Mouse (Mus musculus) splenic B cell, adult 2 months (primary cell): Measurements from ENCODE around the gene Abca13.
"Not testable (repeated sequence)": the region's sequence is repeated elsewhere in the genome, so short reads cannot be mapped to it uniquely, and the experiment has no call there.

Experiments used
- DNase-seq: peaks from one replicate; pipeline ENCODE4 v3.0.0-alpha.2; 2011; ENCODE audit warnings: low read depth, low spot score
- H3K27me3 ChIP-seq: 2 replicates; pipeline ENCODE4 v1.6.1; 2012; ENCODE audit warnings: mild to moderate bottlenecking, low read length, moderate library complexity, mixed read lengths; ENCODE audit not compliant: control insufficient read depth, poor library complexity, insufficient read depth, severe bottlenecking
- H3K36me3 ChIP-seq: 2 replicates; pipeline ENCODE4 v1.6.1; 2012; ENCODE audit warnings: mild to moderate bottlenecking, low read length, moderate library complexity, mixed read lengths; ENCODE audit not compliant: control insufficient read depth, poor library complexity, insufficient read depth, severe bottlenecking

Gene Abca13

DNA sequence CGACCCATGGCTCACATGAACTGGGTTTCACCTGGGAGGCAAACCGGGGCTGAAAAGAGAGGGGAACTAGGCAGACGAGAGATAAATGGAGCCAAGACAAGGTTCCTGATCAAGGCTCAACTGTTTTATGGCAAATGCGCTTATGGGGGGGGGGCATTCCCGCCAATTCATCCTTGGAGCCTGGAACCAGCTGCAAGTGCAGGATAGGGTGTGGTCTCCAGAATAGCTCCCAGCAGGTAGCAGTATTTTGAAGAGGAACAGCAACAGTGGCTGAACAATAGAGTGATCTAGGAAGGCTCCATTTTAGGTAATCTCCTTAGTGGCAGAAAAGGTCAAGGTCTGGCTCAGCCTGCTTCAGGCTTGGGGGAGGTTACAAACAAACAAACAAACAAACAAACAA is 182.7 kb downstream of the Abca13 start:
- DNase-seq, H3K27me3 ChIP-seq: not testable (repeated sequence)

DNA sequence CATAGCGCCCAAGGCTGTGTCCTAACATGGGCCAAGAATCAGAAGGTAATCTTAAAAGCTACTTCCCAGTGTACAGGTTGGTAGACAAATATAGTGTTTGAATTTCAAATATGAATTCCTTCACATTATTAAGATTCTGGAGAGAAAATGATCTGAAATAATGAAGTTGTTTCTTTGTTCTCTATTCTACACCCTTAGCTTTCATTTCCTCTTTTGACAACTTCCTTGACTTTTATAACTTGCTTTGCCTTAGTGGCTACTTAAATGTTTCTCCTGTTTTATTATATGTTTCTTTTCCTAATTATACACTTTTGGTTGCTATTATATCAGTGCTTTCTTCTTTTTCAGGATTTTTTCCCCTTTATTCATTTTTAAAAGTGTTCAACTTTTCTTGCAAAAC is 196.8 kb downstream of the Abca13 start:
- Histone ChIP-seq H3K36me3 (no peaks in the 10 kb centered on the region), H3K27me3 (no peaks in the 10 kb centered on the region)
- peak; percentile 5 for DNase-seq

More for the DNA sequence above, 182.7 kb downstream of the Abca13 start:
- H3K36me3 ChIP-seq = not testable (repeated sequence)

DNA sequence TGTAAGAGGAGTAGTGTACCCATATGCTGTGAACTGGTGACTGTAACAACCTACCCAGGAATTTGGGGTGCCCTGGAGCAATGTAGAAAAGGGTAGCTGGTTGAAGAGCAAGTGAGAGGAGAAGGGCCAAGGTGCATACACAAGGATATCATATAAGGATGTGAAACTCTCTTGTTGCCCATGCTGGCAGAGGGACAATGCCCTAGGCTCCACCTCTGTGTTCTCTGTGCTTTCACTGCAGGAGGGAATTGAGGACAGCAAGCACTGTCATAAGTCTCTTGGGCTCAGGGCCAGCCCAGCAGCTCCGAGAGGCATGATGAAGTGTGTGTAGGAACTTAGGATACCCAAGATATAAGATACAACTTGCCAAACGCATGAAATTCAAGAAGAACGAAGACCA is 225.2 kb downstream of the Abca13 start:
- no peak for DNase-seq
- no peaks in the 10 kb centered on the region for H3K36me3 ChIP-seq
- no peaks in the 10 kb centered on the region for H3K27me3 ChIP-seq

DNA sequence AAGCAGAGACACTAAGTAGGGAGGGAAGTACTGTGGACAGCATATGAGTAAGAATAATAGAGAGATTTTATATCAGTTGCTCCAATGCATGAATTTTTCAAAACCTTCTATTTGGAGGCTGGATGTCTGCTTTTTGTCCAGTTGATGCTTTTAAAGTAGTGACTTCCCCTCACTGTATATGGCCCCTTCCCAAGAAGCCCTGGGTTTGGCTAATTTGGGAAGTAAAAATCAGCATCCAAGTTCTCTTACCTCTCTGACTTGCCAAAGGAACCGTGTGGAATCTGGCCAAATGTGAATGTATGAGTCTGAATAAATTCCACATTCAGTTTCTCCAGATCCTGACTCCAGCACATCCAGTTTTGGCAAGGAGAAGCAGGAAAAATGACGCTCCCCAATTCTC is 228.5 kb downstream of the Abca13 start:
- Histone ChIP-seq H3K27me3 (no peaks in the 10 kb centered on the region), H3K36me3 (no peaks in the 10 kb centered on the region)
- DNase-seq = no peak

DNA sequence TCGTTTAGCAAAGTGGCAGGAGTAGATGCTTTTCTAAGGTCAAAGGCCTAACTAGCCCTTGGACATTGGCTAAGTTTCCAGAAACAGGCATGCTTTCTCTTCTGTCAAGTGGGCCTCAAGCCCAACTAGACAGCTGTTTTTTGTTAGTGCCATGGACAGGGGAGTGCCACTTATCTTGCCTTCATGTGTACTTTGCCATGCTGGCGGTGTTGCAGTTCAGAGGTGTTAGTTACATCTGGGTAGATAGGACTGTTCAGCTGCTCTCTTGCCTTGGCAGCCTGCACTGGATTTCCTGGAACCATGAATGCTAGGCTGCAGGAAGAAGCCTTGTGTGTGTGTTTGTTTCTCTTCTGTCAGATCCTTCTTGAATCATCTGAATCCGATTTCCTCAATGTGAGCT is 235.7 kb downstream of the Abca13 start:
- no peaks in the 10 kb centered on the region for H3K36me3 ChIP-seq
- no peak for DNase-seq
- H3K27me3 ChIP-seq = no peaks in the 10 kb centered on the region

DNA sequence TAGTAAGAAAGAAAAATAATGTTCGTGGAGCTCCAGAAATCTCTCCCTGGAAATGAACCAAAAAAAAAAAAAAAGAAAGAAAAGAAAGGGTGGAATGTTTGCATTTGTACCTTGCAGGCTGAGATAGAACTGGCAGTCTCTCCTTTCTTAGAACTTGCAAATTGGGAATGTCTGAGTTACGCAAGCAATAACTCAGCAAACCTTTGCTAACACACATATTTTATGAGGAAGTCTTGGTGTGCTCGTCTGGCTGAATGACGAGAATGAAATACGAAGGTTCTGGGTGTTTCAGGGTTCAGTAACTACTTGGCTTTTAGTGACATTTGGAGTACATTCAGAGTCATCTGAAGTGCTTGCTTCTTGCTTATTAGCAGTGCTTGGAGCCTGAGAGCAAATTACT is 241.1 kb downstream of the Abca13 start:
- Histone ChIP-seq H3K36me3 (no peaks in the 10 kb centered on the region), H3K27me3 (no peaks in the 10 kb centered on the region)
- DNase-seq = no peak

DNA sequence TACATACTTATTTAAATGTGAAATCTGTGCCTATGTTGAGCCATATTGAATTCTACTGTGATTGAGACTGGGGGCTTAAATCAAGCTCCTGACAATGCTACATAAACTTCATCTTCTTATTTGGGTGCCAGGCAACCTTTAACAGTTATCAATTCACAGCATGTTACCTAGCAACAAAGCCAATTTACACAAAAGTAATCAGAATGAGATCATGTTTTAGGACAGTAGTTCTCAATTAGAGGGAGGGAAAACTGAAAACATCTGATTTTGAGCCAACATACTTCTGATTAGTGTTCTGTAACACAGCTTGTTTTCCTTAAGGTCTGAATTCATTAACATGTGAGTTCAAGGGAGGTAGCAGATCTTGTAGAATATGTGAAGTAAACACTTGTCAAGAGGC is 244.9 kb downstream of the Abca13 start:
- Histone ChIP-seq H3K27me3 (no peaks in the 10 kb centered on the region), H3K36me3 (no peaks in the 10 kb centered on the region)
- DNase-seq = no peak

DNA sequence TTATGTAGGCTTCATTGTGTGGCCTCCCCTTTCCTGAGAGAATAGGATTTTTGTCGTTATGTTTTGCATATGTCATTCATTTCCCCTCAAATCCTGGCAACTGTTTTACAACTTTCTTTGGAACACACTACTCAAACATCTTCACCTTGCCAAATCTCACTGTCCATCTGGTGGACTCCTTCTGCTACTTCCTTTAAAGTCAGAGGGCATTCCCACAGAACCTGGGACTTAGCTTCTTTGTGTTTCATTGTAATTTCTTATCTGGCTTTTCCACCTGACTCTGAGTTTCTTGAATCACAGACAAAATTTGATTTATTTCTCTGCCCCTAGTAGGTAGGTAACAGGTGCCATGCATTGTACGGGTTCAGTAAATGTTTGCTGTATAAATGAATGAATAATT is 248.0 kb downstream of the Abca13 start:
- no peak for DNase-seq
- Histone ChIP-seq H3K36me3 (no peaks in the 10 kb centered on the region), H3K27me3 (no peaks in the 10 kb centered on the region)

DNA sequence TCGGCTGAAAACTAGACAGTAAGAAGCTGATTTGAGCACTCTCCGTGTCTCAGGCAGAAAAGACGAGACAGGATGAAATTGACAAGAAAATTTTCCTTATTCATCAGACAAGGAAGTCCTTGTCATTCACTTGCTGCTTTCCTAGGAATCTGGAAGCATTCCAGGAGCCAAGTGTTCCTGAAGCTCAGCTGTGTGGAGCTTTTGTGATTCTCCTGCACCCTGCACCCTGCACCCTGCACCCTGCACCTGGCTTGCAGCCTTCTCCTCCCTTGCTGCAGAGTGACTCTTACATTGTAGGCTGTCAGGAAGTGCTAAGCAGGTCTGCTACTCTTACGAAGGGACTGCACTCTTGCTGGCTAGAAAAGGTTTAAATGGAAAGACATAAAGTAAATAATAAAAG is 249.4 kb downstream of the Abca13 start:
- DNase-seq = no peak
- H3K36me3 ChIP-seq = no peaks in the 10 kb centered on the region
- no peaks in the 10 kb centered on the region for H3K27me3 ChIP-seq

DNA sequence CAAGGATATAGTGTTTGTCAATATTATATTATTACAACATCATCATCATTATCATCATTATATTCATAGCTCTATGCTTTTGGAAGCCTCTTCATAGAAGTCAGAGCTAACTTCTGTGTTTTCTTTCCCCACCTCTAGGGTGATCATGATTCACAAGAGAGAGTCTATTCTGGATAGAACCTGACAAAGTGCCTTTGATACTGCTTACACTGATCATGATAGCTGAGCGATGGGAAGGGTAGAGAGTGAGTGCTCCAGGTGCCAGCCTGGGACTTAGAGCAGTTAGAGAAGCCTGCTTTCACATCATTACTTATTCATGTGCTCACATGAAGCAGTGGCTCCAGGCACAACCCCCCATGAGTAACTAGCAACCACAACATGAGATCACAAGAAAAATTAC is 280.7 kb downstream of the Abca13 start:
- Histone ChIP-seq H3K27me3 (no peaks in the 10 kb centered on the region), H3K36me3 (no peaks in the 10 kb centered on the region)
- DNase-seq = no peak

DNA sequence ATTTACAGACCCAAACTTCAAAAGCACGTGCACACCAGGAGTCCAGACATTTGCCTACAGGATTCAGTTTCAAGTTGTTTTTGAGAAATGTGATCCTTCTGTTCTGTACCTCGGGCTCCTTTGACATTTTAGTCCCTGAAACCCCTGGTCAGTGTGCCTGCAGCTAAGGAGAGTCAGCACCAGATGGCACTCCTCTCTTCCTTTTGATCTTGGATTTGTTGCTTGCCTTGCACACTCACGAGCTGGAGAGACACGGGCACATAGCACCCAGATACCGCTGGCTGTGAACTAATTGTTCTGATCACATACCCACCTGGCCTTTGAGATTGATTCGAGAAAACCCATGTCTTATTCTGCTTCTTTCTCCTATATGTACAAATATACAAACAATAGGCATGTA is 289.8 kb downstream of the Abca13 start:
- no peaks in the 10 kb centered on the region for H3K36me3 ChIP-seq
- H3K27me3 ChIP-seq = no peaks in the 10 kb centered on the region
- DNase-seq = peak; percentile 0

DNA sequence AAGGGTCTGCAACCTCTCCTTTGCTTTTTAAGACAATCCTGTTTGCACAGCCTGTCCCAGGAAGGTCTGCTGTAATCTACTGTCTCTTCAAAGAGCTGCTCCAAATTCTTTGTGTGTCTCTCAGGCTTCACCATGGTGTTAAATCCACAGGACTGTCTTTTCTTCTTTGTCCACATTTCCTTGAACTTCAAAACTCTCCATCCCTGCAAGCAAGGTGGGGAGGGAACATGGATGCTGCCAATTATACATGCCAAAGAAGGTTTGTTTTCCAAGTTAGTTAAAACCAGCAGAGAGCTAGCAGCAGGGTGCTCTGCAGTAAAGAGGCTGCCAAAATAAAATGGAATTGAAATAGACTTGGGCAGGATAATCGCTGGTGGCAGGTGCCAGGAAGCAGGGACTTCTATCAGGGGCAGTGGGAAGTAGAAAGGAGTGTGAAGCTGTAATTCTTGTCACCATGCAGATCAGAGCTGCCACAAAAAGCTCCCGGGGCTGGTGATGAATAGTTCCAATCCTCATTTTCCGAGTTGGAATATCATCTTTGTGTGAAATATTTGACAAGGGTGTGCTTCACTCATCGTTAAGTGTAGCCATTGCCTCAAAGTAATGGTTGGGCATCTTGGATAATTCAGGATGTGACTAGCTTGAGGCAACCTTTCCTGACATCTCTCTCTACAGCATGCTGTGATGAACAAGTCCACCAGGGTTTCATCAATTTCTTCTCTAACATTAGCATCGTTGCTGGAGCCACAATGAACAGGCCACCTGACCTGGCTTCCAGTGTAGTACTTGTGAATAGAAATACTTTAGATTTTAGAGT is 308.8 kb downstream of the Abca13 start:
- Histone ChIP-seq H3K36me3 (no peaks in the 10 kb centered on the region), H3K27me3 (no peaks in the 10 kb centered on the region)
- DNase-seq = no peak

DNA sequence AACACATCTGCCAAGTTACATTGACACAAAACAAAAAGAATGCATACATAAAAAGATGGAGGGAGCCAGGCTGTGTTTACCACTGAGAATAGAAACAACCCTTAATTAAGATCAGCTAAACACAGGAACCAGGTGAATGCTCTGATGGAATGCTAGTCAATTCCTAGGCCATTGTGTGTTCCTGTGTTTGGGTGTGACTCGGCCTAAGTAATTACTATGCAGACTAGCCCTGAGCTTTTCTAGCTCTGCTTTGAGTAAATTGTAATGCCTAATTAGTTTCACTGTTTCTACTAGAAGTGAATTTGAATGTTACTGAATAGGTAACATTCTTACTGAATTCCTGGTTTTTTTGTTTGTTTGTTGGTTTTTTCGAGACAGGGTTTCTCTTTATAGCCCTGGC is 323.2 kb downstream of the Abca13 start:
- H3K36me3 ChIP-seq, H3K27me3 ChIP-seq, DNase-seq: not testable (repeated sequence)

DNA sequence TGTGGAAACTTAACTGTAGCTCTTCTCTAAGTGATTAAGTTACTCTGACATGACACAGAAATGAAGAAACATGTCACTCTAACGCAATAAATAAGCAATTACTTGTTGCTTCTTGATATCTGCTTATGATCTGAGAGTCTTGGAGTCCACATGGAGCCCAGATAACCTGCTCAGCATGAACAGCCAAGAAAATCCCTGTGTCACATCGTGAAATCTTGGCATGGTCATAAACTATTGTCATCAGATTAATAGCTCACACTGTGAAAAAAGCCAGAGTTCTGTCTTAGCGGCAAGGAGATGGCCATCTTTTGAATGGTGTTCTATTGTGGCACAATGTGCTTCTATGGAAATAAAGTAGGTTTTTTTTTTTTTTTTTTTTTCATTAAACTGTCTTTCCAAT is 336.8 kb downstream of the Abca13 start:
- Histone ChIP-seq H3K36me3 (no peaks in the 10 kb centered on the region), H3K27me3 (no peaks in the 10 kb centered on the region)
- no peak for DNase-seq

DNA sequence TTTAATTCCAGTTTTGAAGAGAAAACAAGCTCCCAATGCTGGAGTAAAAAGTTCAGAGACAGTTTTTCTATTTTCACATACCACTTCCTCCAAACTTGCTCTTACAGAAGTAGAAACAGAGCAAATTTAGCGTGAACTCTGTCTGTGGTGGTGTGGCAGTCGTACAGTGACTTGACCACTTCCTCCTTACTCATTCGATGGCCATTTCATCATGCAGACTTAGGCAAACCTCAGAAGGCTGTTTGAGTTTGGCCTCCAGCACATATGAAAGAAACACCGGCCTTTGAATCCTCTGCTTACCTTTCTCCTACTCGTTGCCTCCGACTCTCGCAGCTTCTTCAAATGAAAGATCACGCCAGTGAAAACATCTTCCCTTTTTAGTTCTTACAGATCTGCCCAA is 340.0 kb downstream of the Abca13 start:
- H3K27me3 ChIP-seq = no peaks in the 10 kb centered on the region
- no peaks in the 10 kb centered on the region for H3K36me3 ChIP-seq
- DNase-seq = no peak

DNA sequence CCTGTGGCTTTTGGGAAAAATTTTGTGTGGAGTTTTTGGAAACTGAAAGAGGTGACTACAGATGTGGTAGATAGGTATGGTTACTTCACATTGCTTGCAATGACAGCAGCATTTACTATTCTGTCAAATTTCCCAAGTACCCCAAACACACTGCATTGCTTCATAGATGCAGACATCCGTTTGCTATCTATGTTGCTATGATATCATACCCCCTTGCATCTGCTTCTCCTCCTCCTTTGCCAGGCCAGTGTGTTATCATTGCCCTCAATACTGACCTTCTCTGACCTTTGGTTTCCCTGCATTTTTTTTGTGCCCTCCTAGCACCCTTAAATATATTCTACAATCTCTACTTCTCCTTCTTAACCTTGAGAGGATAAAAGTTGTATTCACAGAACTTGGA is 341.4 kb downstream of the Abca13 start:
- no peak for DNase-seq
- H3K27me3 ChIP-seq = no peaks in the 10 kb centered on the region

More for the DNA sequence above, 341.4 kb downstream of the Abca13 start:
- no peaks in the 10 kb centered on the region for H3K36me3 ChIP-seq
